Mouse (Mus musculus) hindbrain, embryonic 14.5 days (tissue): Measurements from ENCODE around the gene Cdk15. TPM values are rescaled to one million over a fixed set of nuclear protein-coding genes. Genes with fewer than 3 reads are reported as not detected.
A peak's percentile ranks its signal among the peaks of the same experiment; 100 is the strongest.

Source experiments
- ATAC-seq: fragments of 200-750 bp; cut with Nextera tagmentation; 2 replicates; pipeline ENCODE4 v1.8.0; 2017; ENCODE audit warnings: moderate number of reproducible peaks, mild to moderate bottlenecking, moderate TSS enrichment, moderate library complexity; ENCODE audit not compliant: low FRiP score
- DNase-seq: peaks from one replicate; pipeline ENCODE4 v3.0.0-alpha.2; 2015; ENCODE audit warnings: low spot score
- H3K27ac ChIP-seq: fragments of 300-500 bp; sonication (generic); 2 replicates; pipeline ENCODE4 v1.5.1; 2014; ENCODE audit warnings: mild to moderate bottlenecking, moderate library complexity
- H3K27me3 ChIP-seq: fragments of 300-500 bp; sonication (generic); 2 replicates; pipeline ENCODE4 v1.6.1; 2014; ENCODE audit warnings: mild to moderate bottlenecking, low read length, mixed read lengths; ENCODE audit not compliant: control insufficient read depth, insufficient read depth
- H3K36me3 ChIP-seq: fragments of 300-500 bp; sonication (generic); replicated peaks from 2 replicates; pipeline ENCODE4 v1.6.1; 2014; ENCODE audit not compliant: control insufficient read depth, insufficient read depth
- H3K4me1 ChIP-seq: fragments of 300-500 bp; sonication (generic); replicated peaks from 2 replicates; pipeline ENCODE4 v1.6.1; 2014; ENCODE audit warnings: antibody characterized with exemption, low read length, mixed read lengths; ENCODE audit not compliant: control insufficient read depth, insufficient read depth
- H3K4me2 ChIP-seq: fragments of 300-500 bp; sonication (generic); replicated peaks from 2 replicates; pipeline ENCODE4 v1.6.1; 2014; ENCODE audit warnings: mild to moderate bottlenecking, moderate library complexity
- H3K4me3 ChIP-seq: fragments of 300-500 bp; sonication (generic); replicated peaks from 2 replicates; pipeline ENCODE4 v1.5.1; 2014; ENCODE audit warnings: mild to moderate bottlenecking, low read length
- H3K9ac ChIP-seq: fragments of 300-500 bp; sonication (generic); 2 replicates; pipeline ENCODE4 v1.6.1; 2014
- H3K9me3 ChIP-seq: fragments of 300-500 bp; sonication (generic); 2 replicates; pipeline ENCODE4 v1.6.1; 2016; ENCODE audit warnings: low read length; ENCODE audit not compliant: control insufficient read depth
- WGBS: fragments of 180-500 bp; shearing (Covaris S2); extraction: QIAGEN DNeasy Blood & Tissue Kit; methylation state at CpG from one replicate; pipeline ENCODE4 v1.1.7; 2014; 5-methylcytosine and 5-hydroxymethylcytosine counted together
- polyA plus RNA-seq: library from polyadenylated mRNA; unstranded; fragments of >200 nt; fragmentation: Nextera tagmentation; extraction: Ambion mirVana; gene quantifications from 2 replicates; pipeline ENCODE4 v1.2.1, GENCODE M21; 2014

The Cdk15 gene
- polyA plus RNA-seq, 1 experiment from 2014 or later = 0.88 TPM

DNA sequence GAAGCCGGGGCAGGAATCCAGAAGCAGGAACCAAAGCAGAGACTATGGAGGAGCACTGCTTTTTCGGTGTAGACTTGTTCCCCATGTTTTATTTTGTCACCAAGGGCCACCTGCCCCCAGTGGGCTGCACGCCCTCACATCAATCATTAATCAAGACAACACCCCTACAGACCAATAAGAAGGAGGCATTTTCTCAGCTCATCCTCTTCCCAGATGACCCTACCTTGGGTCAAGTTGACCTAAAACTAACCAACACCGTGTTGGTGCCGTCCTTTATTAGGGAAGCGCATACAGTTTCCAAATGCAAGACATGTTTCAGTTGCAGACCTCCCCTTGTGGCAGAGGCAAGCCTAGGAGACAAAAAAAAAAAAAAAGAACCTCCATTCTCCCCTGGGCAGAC is 132.5 kb downstream of the Cdk15 start:
- no peaks in the 10 kb centered on the region for H3K27me3 ChIP-seq

DNA sequence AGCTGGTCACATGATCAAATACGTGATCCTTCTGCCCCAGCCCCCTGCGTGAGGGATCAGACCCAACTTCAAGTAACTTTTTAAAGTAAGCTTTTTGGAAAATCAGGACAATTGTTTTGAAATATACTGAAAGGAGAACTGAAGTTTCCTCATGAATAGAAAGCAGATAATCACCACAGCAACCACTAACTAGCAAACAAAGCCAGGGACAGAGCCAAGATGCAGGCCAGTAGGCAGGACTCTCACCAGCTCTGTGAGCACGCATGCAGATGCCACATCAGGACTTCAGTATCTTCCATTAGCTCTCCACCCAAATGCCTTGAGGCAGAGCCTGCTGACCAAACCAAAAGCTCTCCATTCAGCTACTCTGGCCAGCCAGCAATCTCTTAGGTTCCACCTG is 135.0 kb downstream of the Cdk15 start:
- no peak overlapping the region for H3K9ac ChIP-seq
- H3K9me3 ChIP-seq = no peaks in the 10 kb centered on the region
- no peaks in the 10 kb centered on the region for H3K36me3 ChIP-seq
- H3K4me2 ChIP-seq = no peak overlapping the region
- H3K4me3 ChIP-seq = no peak overlapping the region
- ATAC-seq = no peak
- no peak for DNase-seq
- no peaks in the 10 kb centered on the region for H3K27me3 ChIP-seq
- 50% methylated on average over 3 of the region's 3 CpGs for WGBS
- 0 out of 2 replicates have a peak, but pooled peaks cover 11% of the 10 kb centered on the region for H3K4me1 ChIP-seq
- no peak overlapping the region for H3K27ac ChIP-seq

More for the DNA sequence above, 132.5 kb downstream of the Cdk15 start:
- 91% methylated on average over 6 of the region's 6 CpGs for WGBS
- H3K27ac ChIP-seq = no peak overlapping the region
- H3K9ac ChIP-seq = no peak overlapping the region
- H3K4me3 ChIP-seq = no peak overlapping the region
- ATAC-seq = no peak
- no peaks in the 10 kb centered on the region for H3K9me3 ChIP-seq
- no peak overlapping the region for H3K4me2 ChIP-seq
- DNase-seq = no peak
- H3K4me1 ChIP-seq = 0 out of 2 replicates have a peak, but pooled peaks cover 5% of the 10 kb centered on the region
- no peaks in the 10 kb centered on the region for H3K36me3 ChIP-seq

DNA sequence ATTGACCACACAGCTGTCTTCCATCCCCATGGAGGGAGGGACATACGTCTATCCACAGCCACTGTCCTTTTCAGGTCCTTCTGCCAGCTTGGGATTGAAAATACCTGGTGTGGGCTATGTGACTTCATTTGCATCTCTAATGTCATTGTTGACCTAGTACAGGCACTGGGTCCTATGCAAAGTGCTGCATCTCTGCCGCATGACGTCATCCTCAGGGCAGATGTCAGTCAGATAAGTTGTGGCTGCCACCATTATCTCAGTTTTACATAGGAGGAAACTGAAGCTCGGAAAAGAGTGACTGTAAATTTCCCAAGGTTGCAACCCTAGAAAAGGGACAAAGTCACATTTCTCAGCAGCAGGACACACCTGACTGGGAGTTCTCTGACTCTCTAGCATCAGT is 137.4 kb downstream of the Cdk15 start:
- ATAC-seq (no peak), DNase-seq (no peak)
- Histone ChIP-seq H3K27ac (no peak overlapping the region), H3K36me3 (no peaks in the 10 kb centered on the region), H3K9ac (no peak overlapping the region), H3K9me3 (no peaks in the 10 kb centered on the region), H3K4me3 (no peak overlapping the region), H3K27me3 (no peaks in the 10 kb centered on the region), H3K4me1 (0 out of 2 replicates have a peak, but pooled peaks cover 6% of the 10 kb centered on the region), H3K4me2 (no peak overlapping the region)
- WGBS = 74% methylated on average over 4 of the region's 4 CpGs

DNA sequence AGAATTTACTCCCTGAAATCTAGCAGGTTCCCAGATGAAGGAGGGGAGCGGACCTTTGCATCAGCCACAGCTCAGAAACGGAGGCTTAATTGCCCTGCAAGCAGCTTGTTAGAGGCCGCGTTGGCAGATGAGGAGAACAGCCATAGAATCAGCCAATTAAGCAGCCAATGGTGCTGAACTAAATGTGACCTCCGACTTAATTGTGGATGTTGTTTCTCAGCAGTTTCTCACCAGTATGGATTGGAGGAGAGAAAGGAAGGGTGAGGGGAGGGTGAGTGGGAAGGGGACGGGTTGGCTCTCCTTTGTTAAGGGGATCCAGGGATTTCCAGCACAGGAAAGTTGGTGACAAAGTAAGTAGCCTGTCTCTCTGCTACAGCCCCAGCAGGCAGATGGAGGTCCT is 137.9 kb downstream of the Cdk15 start:
- no peak overlapping the region for H3K4me2 ChIP-seq
- peak; percentile 54 for DNase-seq
- 0 out of 2 replicates have a peak, but pooled peaks cover 6% of the 10 kb centered on the region for H3K4me1 ChIP-seq
- H3K9ac ChIP-seq = no peak overlapping the region
- H3K9me3 ChIP-seq = no peaks in the 10 kb centered on the region
- WGBS = 21% methylated on average over 6 of the region's 6 CpGs
- no peaks in the 10 kb centered on the region for H3K27me3 ChIP-seq
- H3K4me3 ChIP-seq = no peak overlapping the region
- H3K27ac ChIP-seq = no peak overlapping the region
- ATAC-seq = peak; percentile 76; the same call in 1 of the 2 replicates
- no peaks in the 10 kb centered on the region for H3K36me3 ChIP-seq

DNA sequence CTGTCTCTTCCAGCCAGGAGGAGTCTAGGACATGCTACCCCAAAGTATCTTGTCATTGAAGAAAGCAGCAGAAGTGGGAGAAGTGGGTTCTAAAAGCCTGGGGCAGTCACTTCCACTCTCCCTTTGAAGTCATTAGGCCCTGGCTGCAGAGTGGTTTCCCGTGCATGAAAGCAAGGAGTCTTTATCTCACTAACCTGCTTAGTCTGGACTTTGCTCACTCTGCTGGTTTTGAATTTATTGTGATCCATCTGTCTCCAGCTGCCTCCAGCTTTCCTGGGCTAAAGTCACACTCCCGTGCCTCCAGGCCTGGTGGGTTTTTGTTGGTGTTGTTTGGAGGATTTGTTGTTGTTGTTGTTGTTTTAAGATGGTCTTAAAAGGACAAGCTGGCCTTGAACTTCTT is 139.3 kb downstream of the Cdk15 start:
- WGBS = 55% methylated on average over 2 of the region's 2 CpGs
- no peak for DNase-seq
- Histone ChIP-seq H3K36me3 (no peaks in the 10 kb centered on the region), H3K27ac (no peak overlapping the region), H3K9me3 (no peaks in the 10 kb centered on the region), H3K4me3 (no peak overlapping the region), H3K4me2 (no peak overlapping the region), H3K9ac (no peak overlapping the region), H3K27me3 (no peaks in the 10 kb centered on the region), H3K4me1 (0 out of 2 replicates have a peak, but pooled peaks cover 6% of the 10 kb centered on the region)
- ATAC-seq = no peak

DNA sequence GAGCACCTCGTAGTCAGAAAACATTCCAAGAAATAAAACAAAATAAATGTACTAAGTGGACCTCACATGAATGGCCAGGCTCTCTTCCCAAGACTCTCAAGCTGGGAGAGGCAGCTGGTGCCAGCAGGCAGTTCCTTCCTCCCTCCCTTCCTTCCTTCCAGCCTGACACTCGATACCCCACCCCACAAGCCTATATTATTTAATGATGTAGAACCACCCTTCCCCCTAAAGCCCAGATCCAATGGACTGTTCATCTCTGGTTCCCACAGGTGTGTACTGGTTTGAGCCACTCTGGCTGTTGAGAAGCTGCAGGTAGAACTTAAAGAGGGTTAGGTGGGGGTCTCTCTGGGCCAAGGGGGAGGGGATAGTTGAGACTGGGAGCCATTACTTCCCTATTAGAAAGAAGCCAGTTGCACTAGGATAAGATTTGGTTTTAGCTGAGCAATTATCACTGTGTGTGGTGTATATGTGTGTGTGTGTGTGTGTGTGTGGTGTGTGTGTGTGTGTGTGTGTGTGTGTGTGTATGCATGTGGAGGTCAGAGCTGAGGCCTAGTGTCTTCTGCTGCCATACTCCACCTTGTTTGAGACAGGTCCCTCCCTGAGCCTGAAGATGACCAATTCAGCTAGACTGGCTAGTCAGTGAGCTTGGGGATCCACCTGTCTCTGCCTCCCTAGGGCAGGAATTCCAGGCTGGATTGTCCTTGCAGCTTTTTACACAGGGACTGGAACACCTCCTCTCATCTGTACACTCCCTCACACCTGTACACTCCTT is 143.0 kb downstream of the Cdk15 start:
- 70% methylated on average over 2 of the region's 2 CpGs for WGBS
- Histone ChIP-seq H3K36me3 (no peaks in the 10 kb centered on the region), H3K4me1 (0 out of 2 replicates have a peak, but pooled peaks cover 6% of the 10 kb centered on the region), H3K27me3 (no peaks in the 10 kb centered on the region), H3K9ac (no peak overlapping the region), H3K27ac (no peak overlapping the region), H3K4me3 (no peak overlapping the region), H3K4me2 (no peak overlapping the region), H3K9me3 (no peaks in the 10 kb centered on the region)
- no peak; the same call in 1 of the 2 replicates for ATAC-seq
- no peak for DNase-seq

DNA sequence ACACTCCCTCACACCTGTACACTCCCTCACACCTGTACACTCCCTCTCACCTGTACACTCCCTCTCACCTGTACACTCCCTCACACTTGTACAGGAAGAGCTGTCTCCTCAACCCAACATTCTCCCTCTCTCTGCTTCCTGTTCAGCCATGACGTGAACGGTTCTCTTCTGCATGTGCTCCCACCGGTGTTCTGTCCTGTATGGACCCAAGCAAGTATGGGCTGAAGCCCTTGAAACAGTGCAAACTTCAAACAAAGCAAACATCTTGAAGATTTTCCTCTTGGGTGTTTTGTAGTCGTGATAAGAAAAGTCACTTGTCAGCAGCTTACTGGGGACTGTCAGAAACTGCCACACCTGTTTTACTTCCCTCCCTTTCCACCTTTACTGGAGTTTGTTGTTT is 144.5 kb downstream of the Cdk15 start:
- ATAC-seq (no peak), DNase-seq (no peak)
- Histone ChIP-seq H3K9ac (no peak overlapping the region), H3K27me3 (no peaks in the 10 kb centered on the region), H3K9me3 (no peaks in the 10 kb centered on the region), H3K4me1 (no peaks in the 10 kb centered on the region), H3K27ac (no peak overlapping the region), H3K4me3 (no peak overlapping the region), H3K4me2 (no peak overlapping the region), H3K36me3 (no peaks in the 10 kb centered on the region)
- 84% methylated on average over 4 of the region's 4 CpGs for WGBS

Other genes with a start within 250 kb of the Cdk15 start
- 4.5 TPM in 1 of 2 replicates, not detected in the other for gene C2cd6, start 162.0 kb upstream of the Cdk15 start, polyA plus RNA-seq
- 24.9 and 54.8 TPM in 2 replicates for gene Tmem237, start 136.5 kb upstream of the Cdk15 start, polyA plus RNA-seq
- 1.1 and 1.4 TPM in 2 replicates for gene Mpp4, start 93.5 kb upstream of the Cdk15 start, polyA plus RNA-seq
- gene Als2, start 19.7 kb upstream of the Cdk15 start, polyA plus RNA-seq = 21.7 and 22.6 TPM in 2 replicates
- gene Fzd7, start 225.5 kb downstream of the Cdk15 start, polyA plus RNA-seq = 3.8 and 4.4 TPM in 2 replicates